13 mouse cellular contexts compared by ENCODE assay signal in the genomic region with DNA sequence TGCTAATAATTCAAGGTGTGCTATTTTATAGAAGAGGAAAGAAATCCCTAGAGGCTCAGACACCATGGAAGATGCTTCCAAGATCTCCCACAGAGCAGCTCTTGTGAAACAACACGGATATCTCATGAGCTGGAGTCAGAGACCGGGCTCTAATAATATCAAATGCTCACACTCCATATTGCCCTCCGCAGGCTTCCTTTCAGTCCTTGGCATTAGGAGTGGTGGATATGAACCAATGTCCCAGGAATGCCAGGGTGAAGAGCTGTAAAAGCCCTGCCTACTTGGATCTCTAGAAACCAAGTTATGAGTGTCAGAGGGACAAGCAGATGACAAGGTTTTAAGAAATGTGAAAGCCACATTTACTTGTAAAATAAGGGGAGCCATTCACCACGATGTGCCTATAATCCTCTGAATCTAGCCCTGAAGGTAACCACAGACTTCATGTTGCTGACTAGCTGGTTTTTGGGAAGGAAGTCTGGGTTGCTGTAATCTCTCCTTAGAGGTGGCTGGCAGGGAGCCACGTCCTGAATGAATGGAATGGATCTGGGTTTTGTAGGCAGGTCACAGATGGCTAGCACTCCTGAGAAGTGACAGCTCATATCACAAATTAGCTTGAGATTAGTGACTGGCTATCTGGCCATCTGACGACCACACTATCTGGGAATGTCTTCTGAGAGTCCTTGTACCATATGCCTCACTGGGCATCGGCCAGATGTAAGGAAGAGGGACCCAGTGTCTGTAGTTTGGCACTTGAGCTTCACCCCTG.
A peak's percentile ranks its signal among the peaks of the same experiment; 100 is the strongest.
DNase-seq lines count a peak whose midpoint lies in the region; ATAC-seq and TF ChIP-seq lines count a peak whose summit lies in the region.
"Had no signal": no experiment of that assay in that cellular context is flagged by ENCODE, and none has a peak within 500 bp of the region (broad histone marks: within the 10 kb centered on the region; RNA-seq: fewer than 3 reads in every experiment).

No protein-coding gene starts in this region.

- no peaks in the 10 kb centered on the region for H3K27me3 ChIP-seq in cerebellum, adult 2 months (ENCODE audit: control insufficient read depth, insufficient read depth, low read length)
- no peaks in the 10 kb centered on the region for H3K27me3 ChIP-seq in liver, embryonic 11.5 days (replicated peaks; ENCODE audit: control insufficient read depth, insufficient read depth, low read length)
- H3K27me3 ChIP-seq: embryonic facial prominence, embryonic 15.5 days; lung, embryonic 15.5 days had no signal

- no peak overlapping the region for H3K4me3 ChIP-seq in layer of hippocampus, adult 2 months
- no peak overlapping the region for H3K4me3 ChIP-seq in cerebellum, adult 2 months (replicated peaks; ENCODE audit: insufficient read depth, low read depth, low read length)
- H3K4me3 ChIP-seq in liver, embryonic 11.5 days (ENCODE audit: low read depth, low read length), result no peak overlapping the region
- H3K4me3 ChIP-seq: embryonic facial prominence, embryonic 15.5 days; lung, embryonic 15.5 days; midbrain, embryonic 10.5 days had no signal

- H3K4me2 ChIP-seq in liver, embryonic 11.5 days, result no peak overlapping the region
- H3K4me2 ChIP-seq: embryonic facial prominence, embryonic 15.5 days; lung, embryonic 15.5 days had no signal

- peak; percentile 13 for DNase-seq in cerebellum, adult 11 months
- no peak for DNase-seq in layer of hippocampus, adult 2 months (ENCODE audit: low spot score in 2 of 2)
- DNase-seq in layer of hippocampus, postnatal 14 days (ENCODE audit: low spot score in 2 of 2), result no peak
- peak; percentile 37 to 53 for DNase-seq in cerebellum, adult 2 months
- no peak for DNase-seq in liver, embryonic 11.5 days (ENCODE audit: low spot score)
- no peak for DNase-seq in T-cell, adult 2 months (ENCODE audit: low spot score)
- DNase-seq: right cerebral cortex, postnatal 4 days had no signal

- 10% methylated on average over 7 of the region's 7 CpGs for WGBS in cerebellum, adult 2 months
- WGBS in liver, embryonic 11.5 days, result 54% methylated on average over 7 of the region's 7 CpGs

- ATAC-seq in cerebellum, adult (ENCODE audit: insufficient number of reproducible peaks, low FRiP score, low TSS enrichment), result no peak
- ATAC-seq in granulocyte monocyte progenitor cell, adult 5-6 weeks (replicated peaks; ENCODE audit: poor library complexity, severe bottlenecking), result peak; percentile 42
- ATAC-seq in liver, embryonic 11.5 days (replicated peaks; ENCODE audit: low FRiP score), result no peak

- no peaks in the 10 kb centered on the region for H3K9me3 ChIP-seq in liver, embryonic 11.5 days (ENCODE audit: control insufficient read depth, low read length)
- H3K9me3 ChIP-seq: embryonic facial prominence, embryonic 15.5 days; lung, embryonic 15.5 days; midbrain, embryonic 10.5 days had no signal

- no peak for TF ChIP-seq CTCF in layer of hippocampus, adult 2 months (conservative IDR thresholded peaks at IDR 0.05)
- no peak for TF ChIP-seq CTCF in cerebellum, adult 2 months (IDR thresholded peaks at IDR 0.05; ENCODE audit: borderline replicate concordance, insufficient read depth, low read depth, low read length)

- no peaks in the 10 kb centered on the region for H3K36me3 ChIP-seq in liver, embryonic 11.5 days (ENCODE audit: control insufficient read depth, insufficient read depth, low read length)
- H3K36me3 ChIP-seq: embryonic facial prominence, embryonic 15.5 days; lung, embryonic 15.5 days; midbrain, embryonic 10.5 days had no signal

- no peak overlapping the region for H3K9ac ChIP-seq in liver, embryonic 11.5 days (ENCODE audit: low read depth, low read length)
- H3K9ac ChIP-seq: embryonic facial prominence, embryonic 15.5 days; lung, embryonic 15.5 days had no signal

- no peak for TF ChIP-seq POLR2A in cerebellum, adult 2 months (IDR thresholded peaks at IDR 0.05; ENCODE audit: borderline replicate concordance, insufficient read depth, low read length)

- H3K27ac ChIP-seq in layer of hippocampus, adult 2 months, result 0 out of 2 replicates have a peak overlapping the region, but pooled peaks have one; percentile 30
- H3K27ac ChIP-seq in cerebellum, adult 2 months (ENCODE audit: insufficient read depth, low read length), result no peak overlapping the region
- no peak overlapping the region for H3K27ac ChIP-seq in liver, embryonic 11.5 days (ENCODE audit: low read depth, low read length)
- H3K27ac ChIP-seq: embryonic facial prominence, embryonic 15.5 days; kidney, postnatal 0 days; lung, embryonic 15.5 days; midbrain, embryonic 10.5 days had no signal

- no peaks in the 10 kb centered on the region for H3K4me1 ChIP-seq in cerebellum, adult 2 months (ENCODE audit: control insufficient read depth, insufficient read depth, low read length)
- H3K4me1 ChIP-seq in liver, embryonic 11.5 days (replicated peaks; ENCODE audit: control insufficient read depth, insufficient read depth, low read length), result no peaks in the 10 kb centered on the region

Comparison
In these comparisons a context has a peak if more than half of its experiments do, and no peak if none do; other contexts are left out.
1. DNase-seq: peak in cerebellum, adult 11 months (single experiment) and cerebellum, adult 2 months (2 of 2); none in layer of hippocampus, adult 2 months (0 of 2), layer of hippocampus, postnatal 14 days (0 of 2), liver, embryonic 11.5 days (single experiment) and T-cell, adult 2 months (single experiment).